Mouse (Mus musculus): Measurements from ENCODE around the gene B3gntl1.

GRCm38 (mm10) chr11:121695304-121696064, 22.5 kb upstream of the B3gntl1 start:
- TF ChIP-seq CTCF (IDR thresholded peaks at IDR 0.05; ENCODE audit: low read depth) (0 out of 2 replicates have a peak, but pooled peaks have one; percentile 9), EP300 (optimal IDR thresholded peaks at IDR 0.05) (no peak)
